Mouse (Mus musculus) ovary, postnatal 36 days (tissue): Measurements from ENCODE around the gene Trim39.

Source experiments
- DNase-seq: peaks from one replicate; pipeline ENCODE4 v3.0.0; 2022; ENCODE audit warnings: low spot score, mixed read lengths

Gene Trim39

DNA sequence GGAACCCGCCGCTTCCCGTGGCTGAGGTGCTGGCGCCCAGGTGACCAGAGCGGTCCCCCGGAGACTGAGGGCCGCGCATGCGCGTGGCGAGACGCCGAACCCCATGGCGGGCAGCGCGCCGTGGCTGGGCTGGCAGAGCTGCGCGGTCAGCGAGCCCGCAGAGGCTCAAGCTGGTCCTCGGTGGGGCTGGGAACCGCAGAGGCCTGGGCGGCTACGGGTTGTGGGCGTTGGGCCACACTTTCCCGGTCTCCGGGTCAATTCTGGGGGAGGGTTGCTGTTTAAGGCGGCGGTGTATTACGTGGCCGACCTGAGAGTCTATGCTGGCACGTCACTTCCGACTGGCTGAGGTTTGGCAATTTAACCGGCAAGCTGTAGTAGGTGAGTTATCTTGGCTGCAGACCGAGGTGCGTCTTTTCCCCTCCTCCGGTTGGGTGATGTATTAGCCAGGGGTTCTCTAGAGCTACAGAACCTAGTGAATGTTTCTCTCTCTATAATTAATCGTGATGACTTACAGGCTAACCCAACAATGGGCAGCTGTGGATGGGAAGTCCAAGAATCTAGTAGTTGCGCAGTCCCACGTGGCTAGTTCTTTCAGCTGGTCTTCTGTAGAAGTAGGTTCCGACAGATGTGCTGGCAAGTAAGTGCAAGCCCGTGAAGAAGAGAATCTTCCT, at the start of gene Trim39:
Gene Trim39, minus strand, starts transcription at position 662 of the 671 bp plus-strand sequence.
- no peak for DNase-seq

DNA sequence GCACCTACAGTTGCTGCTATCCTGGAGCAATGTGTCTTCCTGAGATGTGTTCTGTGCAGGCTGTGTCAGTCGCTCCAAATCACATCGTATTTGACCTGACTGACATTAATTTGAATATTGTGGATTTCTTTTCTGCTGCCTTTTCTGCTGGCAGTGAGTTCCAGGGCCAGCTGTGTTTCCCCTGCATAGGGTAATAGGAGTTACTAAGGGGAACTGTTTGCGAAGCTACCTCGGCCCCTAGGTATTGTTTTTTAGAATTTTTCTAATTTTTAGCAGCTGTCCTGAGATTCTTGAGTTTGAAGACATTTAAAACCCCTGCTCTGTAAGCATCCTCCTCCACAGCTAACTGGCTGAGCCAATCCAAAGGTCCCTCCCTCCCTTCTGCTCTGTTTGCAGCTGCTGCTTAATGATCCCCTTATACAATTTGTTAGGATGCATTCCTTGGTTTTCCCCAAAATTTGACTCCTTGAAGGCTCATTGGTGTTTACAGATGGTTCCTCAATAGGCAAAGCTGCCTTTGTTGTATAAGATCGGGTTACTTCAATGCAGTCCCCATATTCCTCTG, 43.7 kb upstream of the Trim39 start:
- DNase-seq: no peak

- peak; percentile 45 for DNase-seq
Observed at GRCm38 (mm10) chr17:36315041-36315688, 43.1 kb upstream of the Trim39 start.

DNA sequence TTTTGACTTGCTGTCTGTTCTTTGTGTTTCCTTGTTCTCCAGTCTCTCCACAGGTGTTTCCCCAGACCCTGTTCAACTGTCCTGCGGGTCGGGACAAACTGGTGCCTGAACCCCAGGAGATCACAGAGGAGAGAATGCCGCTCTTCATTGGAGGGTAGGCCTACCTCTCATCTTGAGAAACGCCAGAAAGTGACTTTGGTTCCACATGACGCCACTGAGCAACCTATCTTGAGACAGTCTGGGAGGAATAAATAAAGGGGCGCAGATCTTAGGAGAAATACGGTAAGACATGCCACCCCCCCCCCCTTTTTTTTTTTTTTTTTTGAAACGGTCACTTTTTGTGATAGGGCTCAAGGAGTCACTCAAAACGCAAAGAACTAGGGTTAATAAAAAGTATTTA, 42.5 kb upstream of the Trim39 start:
- no peak for DNase-seq

GRCm38 (mm10) chr17:36309293-36309692, 37.2 kb upstream of the Trim39 start:
- no peak for DNase-seq

- DNase-seq: peak; percentile 36
Observed at GRCm38 (mm10) chr17:36308855-36309254, 36.8 kb upstream of the Trim39 start.

- no peak for DNase-seq
Observed at GRCm38 (mm10) chr17:36286390-36286789, 14.3 kb upstream of the Trim39 start, which contains the start of gene H2-M10.2. TSS of gene H2-M10.2 (minus strand) at chr17:36286490.

- DNase-seq: no peak
Observed at GRCm38 (mm10) chr17:36281521-36282245, 9.6 kb upstream of the Trim39 start.

DNA sequence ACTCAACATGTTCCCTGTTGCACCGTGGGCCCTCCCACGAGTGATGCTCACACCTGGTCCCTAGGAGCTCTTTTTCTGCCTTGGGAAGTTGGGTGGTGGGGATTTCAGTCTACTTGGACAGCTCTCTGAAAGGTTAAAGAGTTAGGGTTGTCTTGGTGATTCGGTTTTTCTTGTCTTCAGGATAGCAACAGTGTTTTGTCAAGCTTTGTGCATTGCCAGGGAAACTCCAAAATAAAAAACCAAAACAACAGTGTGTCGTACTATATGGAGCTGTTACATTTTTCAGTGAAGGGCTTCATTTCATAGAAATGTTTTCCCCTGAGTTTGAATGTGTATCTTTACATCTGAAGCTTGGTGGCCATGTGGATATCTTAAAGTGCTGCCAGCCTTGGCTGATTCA, 2.7 kb upstream of the Trim39 start:
- no peak for DNase-seq

- no peak for DNase-seq
Observed at GRCm38 (mm10) chr17:36273796-36274195, 1.7 kb upstream of the Trim39 start.

DNA sequence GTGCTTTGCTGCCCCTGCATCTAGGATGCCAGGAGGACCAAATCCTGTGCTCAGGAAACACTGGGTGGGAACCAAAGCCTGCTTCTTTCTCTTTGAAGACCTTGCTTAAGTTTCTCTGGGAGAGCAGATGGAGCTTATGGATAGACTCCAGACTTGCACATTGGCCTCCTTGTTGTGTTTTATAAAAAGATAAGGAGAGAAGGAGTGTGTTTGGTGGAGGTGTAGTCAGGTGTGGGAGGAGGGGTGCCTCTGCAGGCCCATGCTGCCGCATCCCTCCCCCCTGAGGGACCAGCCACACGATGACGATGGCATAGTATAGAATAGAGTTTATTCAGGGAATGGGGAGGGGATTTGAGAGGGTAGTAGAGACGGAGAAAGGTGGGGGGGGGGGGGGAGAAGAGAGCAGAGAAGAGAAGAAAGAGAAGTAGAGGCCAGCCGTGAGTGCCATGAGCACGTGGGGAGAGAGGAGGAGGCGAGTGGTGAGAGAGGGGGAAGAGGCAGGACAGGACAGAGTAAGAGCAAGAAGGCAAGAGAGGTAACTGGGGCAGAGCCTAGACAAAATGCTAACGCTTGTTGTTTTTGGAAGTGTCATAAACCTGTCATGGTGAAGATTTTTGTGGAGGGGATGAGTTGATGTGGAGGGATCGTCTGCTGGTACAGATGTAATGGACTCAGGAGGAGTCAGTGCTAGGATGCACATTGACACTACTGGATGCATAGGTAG, 758 bp upstream of the Trim39 start:
- DNase-seq: no peak

GRCm38 (mm10) chr17:36270956-36271585, 976 bp downstream of the Trim39 start:
- peak; percentile 90 for DNase-seq

DNA sequence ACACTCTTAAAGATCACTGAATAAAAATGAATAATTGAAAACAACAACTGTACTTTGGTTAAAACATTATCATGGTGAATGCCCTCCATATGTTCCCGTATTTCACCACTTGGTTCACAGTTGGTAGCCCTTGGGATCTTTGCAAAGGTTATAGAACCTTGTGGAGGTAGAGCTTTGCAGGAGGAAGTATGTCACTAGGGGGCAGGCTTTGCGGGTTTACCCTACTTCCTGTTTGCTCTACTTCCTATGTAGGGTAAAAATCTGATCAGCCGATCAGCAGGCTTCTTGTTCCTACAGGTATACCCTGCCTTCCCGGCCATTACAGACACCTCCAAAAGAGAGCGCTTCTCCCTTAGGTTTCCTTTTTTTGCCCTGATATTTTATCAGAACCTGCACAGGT, 6.2 kb downstream of the Trim39 start:
- DNase-seq: no peak

DNA sequence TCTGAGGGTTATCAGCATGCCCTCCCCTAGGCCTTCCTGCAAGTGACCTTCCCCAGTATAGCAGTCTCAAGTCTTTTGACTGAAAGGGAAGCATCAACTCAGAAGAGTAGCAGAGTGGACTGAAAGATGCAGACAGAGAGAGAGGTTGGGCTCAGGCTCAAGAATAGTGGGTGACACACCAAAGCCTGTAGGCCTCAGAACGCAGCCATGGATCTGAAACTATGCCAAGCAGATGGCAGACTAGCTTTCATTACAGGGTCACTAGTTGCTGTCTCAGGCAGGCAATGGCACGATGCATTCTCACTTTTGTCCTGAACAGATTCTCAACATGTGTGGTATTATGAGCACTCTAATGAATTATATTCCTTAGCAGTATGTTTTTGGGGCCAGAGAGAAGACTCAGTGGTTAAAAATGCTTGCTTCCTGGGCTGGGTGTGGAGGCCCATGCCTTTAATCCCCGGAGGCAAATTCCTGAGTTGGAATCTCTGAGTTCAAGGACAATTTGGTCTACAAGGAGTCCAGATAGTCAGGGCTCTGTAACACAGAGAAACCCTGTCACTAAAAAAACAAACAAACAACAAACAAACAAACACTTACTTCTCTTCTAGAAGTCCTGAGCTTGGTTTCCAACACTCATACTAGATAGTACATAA, 7.6 kb downstream of the Trim39 start:
- DNase-seq: no peak

GRCm38 (mm10) chr17:36261511-36262166, 10.4 kb downstream of the Trim39 start:
- no peak for DNase-seq

DNA sequence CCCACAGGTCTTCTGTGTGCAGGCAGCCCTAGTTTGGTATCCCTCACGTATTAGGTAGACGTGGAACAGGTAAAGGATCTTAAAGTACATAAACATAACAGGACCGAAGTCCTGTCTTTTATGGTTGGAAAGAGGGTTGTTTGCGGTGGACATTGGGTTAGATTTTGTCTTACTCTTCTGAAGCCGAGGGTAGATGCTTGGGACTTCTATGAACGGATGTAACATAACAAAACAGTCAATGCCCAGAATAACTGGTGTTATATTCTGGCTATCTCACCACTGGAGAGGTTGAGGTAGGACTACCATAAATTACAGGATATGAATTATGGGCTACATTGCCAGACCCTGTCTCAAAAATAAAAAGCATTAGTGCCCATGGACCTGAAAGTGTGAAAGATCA, 14.1 kb downstream of the Trim39 start, which contains the start of gene Rpp21:
Gene Rpp21, minus strand, starts transcription at position 101 of the 400 bp plus-strand sequence.
- DNase-seq: no peak

DNA sequence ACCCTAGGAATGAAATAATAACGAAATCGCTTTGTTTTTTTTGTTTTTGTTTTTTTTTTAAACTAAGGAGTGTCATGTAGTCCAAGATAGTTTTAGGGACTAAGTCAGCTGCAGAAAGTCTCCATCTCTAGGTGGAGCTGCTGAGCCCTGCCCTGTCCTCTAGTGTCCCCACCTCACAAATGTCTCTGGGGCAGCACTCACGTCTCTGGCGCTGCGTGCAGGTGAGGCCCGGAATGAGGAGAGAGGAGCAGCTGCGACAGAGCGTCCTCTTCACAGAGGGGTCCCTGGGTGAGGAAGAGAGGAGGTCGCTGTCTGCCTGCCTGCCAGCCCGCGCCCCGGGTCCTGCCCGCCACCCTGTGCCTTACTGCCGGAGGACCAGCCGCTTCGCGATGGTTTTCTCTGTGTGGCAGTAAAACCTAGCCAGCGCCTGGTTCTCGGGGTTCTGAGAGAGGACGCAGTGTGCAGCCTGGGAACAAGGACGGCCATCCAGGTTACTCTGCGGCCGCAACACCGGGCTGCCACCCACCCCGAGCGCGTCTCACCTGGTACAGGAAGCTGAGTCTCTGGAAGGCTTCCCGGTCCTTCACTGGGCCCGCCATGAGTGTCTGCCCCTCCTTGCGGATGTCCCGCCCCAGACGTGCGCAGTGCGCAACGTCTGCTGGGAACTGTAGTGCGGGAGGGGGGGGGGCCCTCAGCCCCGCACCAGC, 14.7 kb downstream of the Trim39 start:
- DNase-seq: peak; percentile 77

- DNase-seq: no peak
Observed at GRCm38 (mm10) chr17:36253087-36253600, 18.9 kb downstream of the Trim39 start.

- DNase-seq: peak; percentile 11
Observed at GRCm38 (mm10) chr17:36252250-36252876, 19.7 kb downstream of the Trim39 start.
